Mouse (Mus musculus): ENCODE data around the gene Mup14.
"Not testable (repeated sequence)": the region's sequence is repeated elsewhere in the genome, so short reads cannot be mapped to it uniquely, and the experiment has no call there.

Gene Mup14

DNA sequence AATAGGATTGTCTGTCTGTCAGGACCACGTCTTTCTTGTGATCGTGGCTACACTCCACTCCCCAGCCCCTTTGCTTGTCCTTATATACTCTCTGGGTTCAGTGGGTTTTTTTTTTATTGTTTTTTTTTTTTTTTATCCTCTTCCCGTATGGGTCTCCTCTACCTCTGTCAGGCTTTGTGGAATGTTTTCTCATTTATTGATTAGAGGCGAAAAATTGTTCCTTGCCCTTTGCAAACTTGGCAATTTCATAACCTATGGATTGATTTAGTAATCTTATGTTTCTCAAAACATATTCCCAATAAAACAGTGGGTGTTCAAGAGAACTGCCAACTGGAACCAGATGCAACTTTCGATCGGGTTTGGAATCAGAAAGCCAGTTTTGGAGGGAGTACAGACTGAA is at the start of gene Mup14:
Gene Mup14 (minus strand): TSS at position 101 of the 400 bp plus-strand sequence.
- DNase-seq, result not testable (repeated sequence)

DNA sequence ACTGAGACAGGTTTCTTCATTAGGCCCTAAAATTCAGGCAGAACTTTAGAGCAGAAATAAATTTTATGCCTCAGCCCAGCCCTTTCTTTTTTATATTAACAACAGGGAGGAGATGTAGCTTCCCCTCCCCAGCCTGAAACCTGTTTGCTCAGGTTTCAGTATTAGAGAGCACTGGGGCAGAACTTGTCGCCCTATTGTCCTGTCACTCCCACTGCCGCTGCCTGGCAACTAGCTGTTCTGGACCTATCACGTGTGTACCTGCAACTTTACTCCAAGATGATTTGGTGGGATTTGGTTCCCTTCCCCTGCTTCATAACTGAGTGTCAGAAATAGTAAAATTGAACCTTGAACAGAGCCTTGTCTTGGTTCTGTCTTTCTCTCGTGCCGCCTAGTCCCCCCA is 34.3 kb upstream of the Mup14 start:
- not testable (repeated sequence) for DNase-seq
